Mouse (Mus musculus) spleen, adult 12 weeks (tissue): ENCODE results near the gene Chd4.
"Not testable (repeated sequence)": the region's sequence is repeated elsewhere in the genome, so short reads cannot be mapped to it uniquely, and the experiment has no call there.

Experiments used
- DNase-seq: peaks from one replicate; pipeline ENCODE4 v3.0.0; 2022; ENCODE audit warnings: low spot score

The Chd4 gene

DNA sequence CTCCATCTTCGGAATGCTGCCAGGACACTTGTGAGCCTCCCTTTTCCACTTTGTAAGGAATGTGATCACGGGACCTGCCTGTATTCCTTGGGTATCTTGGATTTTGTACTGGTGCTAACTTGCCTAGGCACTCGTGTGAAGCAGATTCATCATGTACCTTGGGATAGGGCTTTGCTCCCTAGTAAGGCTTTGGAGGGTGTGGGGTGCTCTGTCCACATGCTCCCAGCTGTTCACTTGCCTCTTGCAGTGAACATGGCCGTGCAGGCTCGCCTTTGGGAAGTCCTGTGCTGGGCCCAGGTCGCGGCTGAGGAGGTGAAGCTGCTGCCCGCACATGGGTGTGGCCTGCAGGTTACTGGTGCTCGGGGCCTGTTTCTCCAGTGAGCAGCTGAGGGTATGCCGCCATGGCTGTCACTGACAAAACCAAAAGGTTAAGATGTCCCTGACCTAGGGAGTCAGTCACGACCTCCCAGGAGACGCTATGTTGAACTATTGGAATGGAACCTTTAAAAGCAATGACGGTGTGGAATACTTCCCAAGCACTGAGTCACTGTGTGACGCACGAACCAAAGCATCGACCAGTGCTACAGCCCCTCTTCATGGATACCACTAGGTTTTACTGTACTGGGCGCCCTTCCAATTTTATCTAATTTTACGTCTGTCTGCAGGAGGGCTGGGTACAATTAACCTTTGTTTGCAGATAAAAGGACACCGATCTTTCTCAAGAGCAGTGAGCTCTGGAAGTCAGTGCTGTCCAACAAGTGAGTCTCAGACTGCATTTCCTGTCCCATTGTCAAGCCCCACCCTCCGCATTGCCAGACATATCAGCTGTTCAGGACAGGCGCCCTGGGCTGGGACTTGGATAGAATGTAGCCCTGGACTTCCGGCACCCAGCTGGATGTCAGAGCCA is 65.3 kb downstream of the Chd4 start:
- DNase-seq: no peak

DNA sequence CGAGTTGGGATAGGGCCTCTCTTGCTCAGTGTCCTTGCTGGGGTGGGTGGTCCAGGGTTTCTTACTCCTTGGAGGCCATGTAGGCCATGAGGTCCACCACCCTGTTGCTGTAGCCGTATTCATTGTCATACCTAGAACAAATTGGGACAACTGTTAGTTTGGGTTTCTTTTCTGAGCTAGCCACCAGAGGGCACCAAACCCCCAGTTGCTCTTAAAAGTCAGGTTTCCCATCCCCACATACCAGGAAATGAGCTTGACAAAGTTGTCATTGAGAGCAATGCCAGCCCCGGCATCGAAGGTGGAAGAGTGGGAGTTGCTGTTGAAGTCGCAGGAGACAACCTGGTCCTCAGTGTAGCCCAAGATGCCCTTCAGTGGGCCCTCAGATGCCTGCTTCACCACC is 66.2 kb downstream of the Chd4 start:
- DNase-seq: peak; percentile 52

DNA sequence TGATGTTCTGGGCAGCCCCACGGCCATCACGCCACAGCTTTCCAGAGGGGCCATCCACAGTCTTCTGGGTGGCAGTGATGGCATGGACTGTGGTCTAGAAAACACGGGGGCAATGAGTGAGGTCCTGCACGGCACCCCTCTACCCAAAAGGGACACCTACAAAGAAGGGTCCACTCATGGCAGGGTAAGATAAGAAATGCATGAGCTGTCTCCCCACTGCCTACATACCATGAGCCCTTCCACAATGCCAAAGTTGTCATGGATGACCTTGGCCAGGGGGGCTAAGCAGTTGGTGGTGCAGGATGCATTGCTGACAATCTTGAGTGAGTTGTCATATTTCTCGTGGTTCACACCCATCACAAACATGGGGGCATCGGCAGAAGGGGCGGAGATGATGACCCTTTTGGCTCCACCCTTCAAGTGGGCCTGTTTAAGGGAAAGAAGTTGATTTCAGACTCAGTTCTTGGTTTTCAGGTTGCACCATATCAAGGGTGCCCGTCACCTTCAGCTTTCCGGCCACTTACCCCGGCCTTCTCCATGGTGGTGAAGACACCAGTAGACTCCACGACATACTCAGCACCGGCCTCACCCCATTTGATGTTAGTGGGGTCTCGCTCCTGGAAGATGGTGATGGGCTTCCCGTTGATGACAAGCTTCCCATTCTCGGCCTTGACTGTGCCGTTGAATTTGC is 67.0 kb downstream of the Chd4 start:
- not testable (repeated sequence) for DNase-seq

DNA sequence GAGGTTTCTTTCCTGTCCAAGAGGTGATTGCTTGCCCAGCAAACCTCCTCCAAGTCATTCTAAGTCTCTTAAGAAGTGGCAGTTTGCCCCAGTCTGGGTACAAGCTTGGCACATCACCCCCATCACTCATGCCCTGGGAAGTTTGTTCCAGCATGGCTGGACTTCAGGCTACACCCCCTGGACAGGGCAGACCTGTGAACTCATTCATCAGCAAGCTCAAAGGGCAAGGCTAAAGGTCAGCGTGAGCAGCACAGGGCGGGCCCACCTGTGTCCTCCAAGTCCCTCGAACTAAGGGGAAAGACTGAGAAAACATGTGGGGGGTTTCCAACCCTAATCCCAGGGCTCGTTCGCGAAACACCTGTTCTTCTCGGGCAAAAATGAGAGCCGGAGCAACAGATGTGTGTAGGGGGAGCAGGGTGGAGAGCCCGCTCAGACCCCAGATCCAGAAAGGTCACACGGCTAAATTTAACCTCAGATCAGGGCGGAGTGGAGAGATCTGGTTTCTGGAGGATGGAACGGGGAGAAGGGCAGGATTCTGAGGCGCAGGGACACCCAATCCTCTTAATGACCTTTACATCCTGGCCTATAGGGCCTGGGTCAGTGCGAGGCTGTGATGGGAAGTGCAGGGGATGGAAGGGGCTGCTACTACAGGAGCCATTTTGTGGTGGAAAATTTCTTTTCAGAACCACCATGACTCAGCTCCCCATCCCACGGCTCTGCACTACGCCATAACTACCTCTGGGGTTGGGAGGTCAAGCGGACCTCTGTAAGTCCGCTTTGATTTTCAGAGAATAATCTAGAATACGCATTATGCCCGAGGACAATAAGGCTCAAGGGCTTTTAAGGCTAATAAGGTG is 68.2 kb downstream of the Chd4 start:
- DNase-seq: no peak

DNA sequence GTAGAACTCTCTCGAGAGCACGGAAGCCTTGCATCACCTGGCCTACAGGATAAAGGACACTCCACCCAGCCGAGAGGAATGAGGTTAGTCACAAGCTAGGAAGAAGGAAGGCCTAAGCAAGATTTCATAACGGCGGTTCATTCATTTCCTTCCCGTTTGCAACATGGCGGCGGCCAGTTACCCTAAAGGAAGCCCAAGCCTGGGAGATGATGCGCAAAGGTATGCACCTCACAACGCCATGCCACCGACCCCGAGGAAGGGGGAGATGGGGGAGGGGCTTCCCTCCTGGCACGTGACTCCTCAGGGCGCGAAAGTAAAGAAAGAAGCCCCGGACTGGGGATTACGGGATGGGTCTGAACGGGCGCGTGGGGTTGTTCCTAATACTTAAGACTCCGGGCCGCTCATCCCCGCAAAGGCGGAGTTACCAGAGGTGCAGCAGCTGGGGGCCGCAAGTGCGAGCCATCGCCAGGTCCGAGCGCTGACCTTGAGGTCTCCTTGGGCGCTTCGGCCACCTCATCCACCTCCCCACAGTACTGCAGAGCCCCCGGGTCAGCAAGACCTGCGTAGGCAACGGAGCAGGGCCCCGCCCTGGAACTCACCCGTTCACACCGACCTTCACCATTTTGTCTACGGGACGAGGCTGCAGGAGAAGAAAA is 69.0 kb downstream of the Chd4 start:
- no peak for DNase-seq

DNA sequence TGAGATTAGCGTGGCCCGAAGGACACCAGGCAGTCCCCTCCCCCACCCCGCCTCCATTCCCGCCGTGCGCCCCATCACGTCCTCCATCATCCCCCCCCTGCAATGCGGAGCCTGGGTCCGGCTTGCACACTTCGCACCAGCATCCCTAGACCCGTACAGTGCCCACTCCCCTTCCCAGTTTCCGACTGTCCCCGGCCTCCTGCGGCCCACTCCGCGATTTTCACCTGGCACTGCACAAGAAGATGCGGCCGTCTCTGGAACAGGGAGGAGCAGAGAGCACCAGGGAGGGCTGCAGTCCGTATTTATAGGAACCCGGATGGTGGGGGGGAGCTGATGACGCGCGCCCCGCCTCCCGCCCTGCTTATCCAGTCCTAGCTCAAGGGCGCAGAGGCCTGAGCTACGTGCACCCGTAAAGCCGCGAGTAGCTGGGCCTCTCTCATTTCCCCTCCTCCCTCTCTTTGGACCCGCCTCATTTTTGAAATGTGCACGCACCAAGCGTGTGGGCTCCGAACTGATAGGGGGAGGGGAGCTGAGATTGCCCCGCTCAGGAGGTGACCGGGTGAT is 69.6 kb downstream of the Chd4 start:
- DNase-seq: peak; percentile 86

DNA sequence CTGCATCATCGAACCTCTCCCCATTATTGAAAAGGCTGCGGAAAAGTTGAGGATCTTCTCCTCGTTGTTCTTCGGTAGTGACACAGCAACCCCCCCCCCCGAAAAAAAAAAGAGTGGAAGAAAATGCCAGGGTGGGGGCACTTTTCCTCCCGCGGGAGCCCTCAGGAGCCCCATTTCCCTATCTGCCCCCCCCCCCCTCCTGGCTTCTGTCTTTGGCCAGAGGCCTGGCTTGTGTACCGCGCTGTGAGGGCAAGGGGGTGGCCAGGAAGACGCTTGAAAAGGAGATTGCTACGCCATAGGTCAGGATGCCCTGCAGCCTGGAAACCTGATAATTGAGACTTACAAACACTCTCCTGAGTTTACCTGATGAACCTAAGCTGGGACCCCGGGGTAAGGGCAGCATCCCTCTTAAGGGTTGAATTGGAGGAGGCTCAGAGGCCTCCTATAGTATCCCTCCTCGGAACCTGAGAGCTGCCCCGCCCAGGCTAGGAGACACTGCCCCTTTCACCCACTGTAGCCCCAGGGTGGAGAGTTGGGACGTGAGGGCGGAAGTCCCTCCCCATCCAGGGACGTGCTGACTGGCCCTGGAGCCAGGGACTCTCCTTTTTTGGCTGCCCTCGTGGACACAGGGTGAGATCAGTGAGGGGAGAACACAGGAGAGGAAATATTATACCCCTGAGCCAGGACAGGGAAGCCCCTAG is 70.4 kb downstream of the Chd4 start, which contains the start of gene Gapdh:
Gene Gapdh (minus strand): TSS at position 417 of the 701 bp plus-strand sequence.
- DNase-seq: no peak

DNA sequence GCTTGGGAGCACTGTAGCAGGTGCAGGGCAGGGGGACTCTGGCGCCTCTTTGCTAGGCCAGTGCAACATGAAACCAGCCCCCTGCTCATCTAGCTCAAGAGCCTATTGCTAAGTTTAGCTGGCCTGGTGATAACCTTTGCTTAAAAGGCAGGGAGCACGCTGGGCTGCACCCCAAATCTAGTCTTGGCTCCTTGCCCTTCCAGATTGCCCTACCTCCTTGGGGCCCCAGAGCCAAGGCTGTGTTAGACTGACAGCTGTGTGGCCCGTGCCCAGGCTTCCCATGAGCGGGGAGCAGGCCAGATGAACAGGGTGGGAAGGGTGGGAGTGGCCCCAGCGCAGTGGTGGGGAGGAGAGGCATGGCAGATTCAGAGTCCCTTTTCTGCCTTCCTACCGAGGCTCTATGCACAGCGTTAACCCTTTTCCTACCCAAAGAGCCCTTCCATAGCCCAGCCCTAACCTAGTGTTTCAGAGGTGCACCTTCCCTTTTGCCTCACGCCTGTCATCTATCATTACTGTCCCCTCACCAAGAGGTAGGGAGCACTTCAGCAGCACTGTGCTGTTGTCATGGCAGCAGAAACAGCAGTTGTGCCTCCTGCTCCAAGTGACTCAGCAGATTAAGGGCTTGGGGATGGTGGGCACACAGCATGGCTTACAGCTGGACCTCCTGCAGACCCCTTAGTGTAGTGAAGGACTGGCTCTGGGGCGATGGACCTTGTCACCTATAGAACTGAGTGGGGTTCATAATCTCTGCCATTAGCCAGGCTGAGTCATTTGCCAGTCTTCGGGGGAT is 71.3 kb downstream of the Chd4 start:
- DNase-seq: no peak

DNA sequence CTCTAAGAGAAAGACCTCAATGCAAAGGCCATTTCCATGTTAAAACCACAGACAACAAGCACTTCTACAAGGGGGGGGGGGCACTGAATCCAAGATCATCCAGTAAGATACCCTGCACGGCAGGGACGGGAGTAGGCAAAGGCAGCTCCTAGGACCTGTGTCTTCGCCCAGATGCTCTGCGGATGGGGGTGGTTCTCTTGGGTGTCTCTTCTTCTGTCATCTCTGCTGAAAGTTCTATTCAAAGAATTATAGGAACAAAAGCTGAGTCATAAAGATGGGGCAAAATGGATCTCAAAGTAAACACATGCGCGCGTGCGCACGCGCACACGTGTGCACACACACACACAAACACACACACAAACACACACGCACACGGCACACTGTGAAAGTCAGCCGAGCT is 72.3 kb downstream of the Chd4 start:
- no peak for DNase-seq

DNA sequence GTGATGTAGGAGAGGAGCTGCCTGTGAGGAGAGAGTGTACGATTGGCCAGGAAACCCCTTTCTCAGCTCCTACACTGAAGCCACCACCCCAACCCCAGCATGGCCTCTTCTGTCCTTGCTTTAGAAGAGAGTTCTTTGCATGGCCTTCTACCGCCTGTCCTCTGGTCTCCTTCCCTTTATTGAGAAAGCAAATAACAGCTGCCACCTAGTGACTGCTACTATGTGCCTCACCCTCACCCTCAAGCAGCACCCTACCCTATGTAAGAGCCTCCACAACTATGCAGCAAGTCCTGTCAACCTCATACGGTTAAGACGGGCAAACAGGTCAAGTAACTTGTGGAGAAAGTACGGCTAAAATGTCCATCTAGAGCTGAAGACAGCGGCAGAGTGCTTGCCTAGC is 74.4 kb downstream of the Chd4 start:
- DNase-seq: no peak

DNA sequence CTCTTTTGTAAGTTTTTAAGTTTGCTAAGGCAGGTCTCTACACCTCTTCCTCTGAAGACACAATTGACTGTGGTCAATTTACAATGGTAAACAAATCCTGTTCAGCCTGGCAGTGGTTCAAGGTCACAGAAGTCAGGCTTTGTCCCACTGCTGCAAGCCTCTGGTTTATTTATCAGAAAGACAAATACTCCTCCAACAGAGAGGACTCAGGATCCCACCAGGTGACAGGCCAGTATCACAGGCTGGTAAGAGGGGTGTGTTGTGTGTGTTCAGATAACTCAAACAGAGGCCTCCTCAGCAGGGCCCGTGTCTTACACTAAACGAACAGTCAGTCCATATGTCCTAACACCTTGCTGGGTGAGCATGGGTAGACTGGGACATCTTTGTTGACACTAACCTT is 76.7 kb downstream of the Chd4 start:
- no peak for DNase-seq

DNA sequence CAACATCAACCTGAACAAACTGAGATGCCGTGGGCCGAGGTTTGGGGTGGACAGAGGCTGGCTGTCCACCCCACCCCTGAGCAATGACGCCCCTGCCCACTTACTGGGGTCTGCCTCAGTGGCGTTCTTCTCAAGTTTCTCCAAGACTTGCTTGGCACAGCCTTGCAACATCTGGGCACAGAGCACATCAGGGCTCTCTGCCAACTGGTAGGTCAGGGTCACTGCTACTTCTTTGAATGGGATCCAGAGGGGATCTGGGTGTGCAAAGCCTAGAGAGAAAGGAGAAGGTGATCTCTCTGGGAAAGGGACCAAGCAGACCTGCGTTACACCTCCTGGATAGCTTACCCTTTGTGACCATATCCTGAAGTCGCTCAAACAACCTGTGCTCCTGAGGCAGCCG is 77.5 kb downstream of the Chd4 start:
- DNase-seq: no peak

DNA sequence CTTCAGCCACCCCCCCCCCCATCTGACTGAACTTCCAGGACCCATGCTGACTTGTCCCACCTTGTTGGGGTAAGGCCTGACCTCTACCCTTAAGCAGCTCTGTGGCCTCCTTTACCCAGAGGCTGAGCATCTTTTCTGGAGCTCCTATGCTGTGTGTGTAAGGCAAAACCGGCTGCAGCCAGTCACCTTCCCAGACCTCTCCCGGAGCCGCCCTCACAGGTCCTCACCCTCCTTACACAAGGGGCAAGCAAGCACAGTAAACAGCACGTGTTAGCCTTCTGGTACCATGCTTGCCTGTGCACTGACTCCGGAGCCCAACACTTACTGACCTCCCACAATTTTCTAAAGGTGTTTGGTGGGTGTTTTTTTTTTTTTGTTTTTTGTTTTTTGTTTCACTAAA is 79.7 kb downstream of the Chd4 start:
- no peak for DNase-seq

DNA sequence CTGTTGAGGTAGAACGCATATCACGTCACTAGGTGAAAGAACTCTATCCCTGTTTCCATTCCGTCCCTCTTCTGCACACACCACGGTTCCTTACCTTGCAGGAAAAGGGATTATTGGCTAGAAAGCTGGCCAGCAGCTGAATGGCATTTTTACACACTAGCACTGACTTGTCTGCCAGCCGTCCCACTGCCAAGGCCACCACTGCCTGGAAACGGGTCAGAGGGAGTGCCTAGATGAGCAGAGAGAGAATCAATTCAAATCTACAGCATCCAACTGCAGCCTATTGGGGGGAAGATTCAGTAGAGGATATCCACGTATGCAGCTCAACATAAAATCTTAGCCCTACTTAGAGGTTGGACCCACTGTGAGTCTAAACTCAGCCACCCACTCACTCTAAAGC is 83.8 kb downstream of the Chd4 start:
- no peak for DNase-seq
